Comparison of ENCODE assay signal across 8 mouse cellular contexts in the genomic region with DNA sequence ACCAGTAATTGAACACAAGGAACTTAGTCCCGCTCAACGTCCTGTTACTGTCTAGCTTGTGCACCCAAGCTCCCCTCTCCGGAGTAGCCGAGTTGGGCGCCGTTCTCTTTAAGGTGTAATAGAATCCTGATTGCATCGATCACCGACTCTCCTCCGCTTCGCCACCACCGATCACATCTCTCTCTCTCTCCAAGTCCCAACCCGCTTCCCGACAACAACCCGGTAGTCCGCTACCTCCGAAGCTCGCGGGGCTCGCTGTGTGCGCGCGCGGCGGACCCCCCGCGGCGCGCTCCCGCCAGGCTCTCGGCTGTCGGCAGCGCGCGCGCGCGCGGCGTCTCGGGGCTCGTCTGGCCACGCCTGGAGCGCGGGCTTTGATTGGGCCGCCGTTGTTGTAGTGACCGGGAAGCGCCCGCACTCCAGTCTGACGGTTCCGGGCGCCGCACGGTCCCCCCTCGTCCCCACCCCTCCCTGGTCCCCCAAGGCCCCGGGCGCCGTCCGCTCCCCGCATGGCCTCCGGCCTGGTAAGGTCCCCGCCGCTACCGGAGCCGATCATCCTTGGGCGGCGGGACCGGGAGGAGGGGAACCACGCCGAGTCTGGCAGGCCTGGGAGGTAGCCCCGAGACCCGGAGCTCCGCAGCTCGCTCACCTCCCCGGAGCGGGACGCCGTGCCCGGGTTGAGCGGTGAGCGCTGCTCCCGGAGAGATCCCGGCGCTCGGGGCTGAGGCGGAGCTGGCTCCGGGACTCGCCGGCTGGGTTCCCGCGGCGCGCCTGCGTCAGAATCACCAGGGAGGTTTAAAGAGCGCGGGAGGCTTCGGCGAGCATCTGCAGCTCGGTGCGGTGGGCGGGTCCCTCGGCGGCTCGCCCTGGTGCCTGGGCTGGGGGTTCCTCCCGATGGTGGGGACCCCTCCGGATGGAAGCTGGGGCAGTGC. TPM values are rescaled to one million over a fixed set of nuclear protein-coding genes. Genes with fewer than 3 reads are reported as not detected.
DNase-seq lines count a peak whose midpoint lies in the region; ATAC-seq and TF ChIP-seq lines count a peak whose summit lies in the region.

TSS of gene Poc1b (plus strand) at position 334 of the 929 bp plus-strand sequence.

- peak; percentile 88 for DNase-seq in MN1 (ENCODE audit: low spot score)
- peak; percentile 88 to 89 for DNase-seq in cerebellum, adult 2 months
- DNase-seq in forebrain, postnatal 0 days, result peak; percentile 93
- DNase-seq in layer of hippocampus, postnatal 10 days (ENCODE audit: low spot score in 2 of 2), result peak; percentile 79 to 88
- peak; percentile 90 for DNase-seq in lung, postnatal 10 days
- DNase-seq in ovary, postnatal 36 days (ENCODE audit: low spot score), result peak; percentile 85
- peak; percentile 90 for DNase-seq in thymus, postnatal 14 days

- H3K4me2 ChIP-seq in forebrain, postnatal 0 days (ENCODE audit: low read depth), result peak within 1 kb of the TSS; percentile 87

- H3K36me3 ChIP-seq in forebrain, postnatal 0 days (ENCODE audit: insufficient read depth), result peaks cover 9% of the 10 kb centered on the region; the same call in 1 of the 2 replicates

- H3K4me3 ChIP-seq in cerebellum, adult 2 months (replicated peaks; ENCODE audit: insufficient read depth, low read depth, low read length), result peak within 1 kb of the TSS; percentile 83
- peak within 1 kb of the TSS; percentile 100 for H3K4me3 ChIP-seq in forebrain, postnatal 0 days (ENCODE audit: low read depth, low read length)

- no peaks in the 10 kb centered on the region; the same call in 1 of the 2 replicates for H3K4me1 ChIP-seq in cerebellum, adult 2 months (ENCODE audit: control insufficient read depth, insufficient read depth, low read length)
- peaks cover 6% of the 10 kb centered on the region; the same call in 1 of the 2 replicates for H3K4me1 ChIP-seq in forebrain, postnatal 0 days (ENCODE audit: insufficient read depth)

- peak within 1 kb of the TSS; percentile 88 for H3K9ac ChIP-seq in forebrain, postnatal 0 days

- peak within 1 kb of the TSS; percentile 90 for H3K27ac ChIP-seq in cerebellum, adult 2 months (ENCODE audit: insufficient read depth, low read length)
- H3K27ac ChIP-seq in forebrain, postnatal 0 days (ENCODE audit: low read depth, low read length), result peak within 1 kb of the TSS; percentile 97

- WGBS in cerebellum, adult 2 months, result under 1% methylated on average over 102 of the region's 106 CpGs
- 2% methylated on average over 105 of the region's 106 CpGs for WGBS in forebrain, postnatal 0 days

- ATAC-seq in forebrain, postnatal 0 days, result peak; percentile 97
- ATAC-seq in hematopoietic stem cell, adult 5-6 weeks (replicated peaks in 1 of 2; ENCODE audit: insufficient read depth in 1 of 2, low FRiP score in 2 of 2, low TSS enrichment in 1 of 2, low read depth in 1 of 2, poor library complexity in 2 of 2, severe bottlenecking in 2 of 2), result peak; percentile 58 to 68

- no peak for TF ChIP-seq POLR2A in cerebellum, adult 2 months (IDR thresholded peaks at IDR 0.05; ENCODE audit: borderline replicate concordance, insufficient read depth, low read length)

- TF ChIP-seq CTCF in cerebellum, adult 2 months (IDR thresholded peaks at IDR 0.05; ENCODE audit: borderline replicate concordance, insufficient read depth, low read depth, low read length), result no peak
- TF ChIP-seq CTCF in forebrain, postnatal 0 days (IDR thresholded peaks at IDR 0.05; ENCODE audit: low read depth), result 0 out of 2 replicates have a peak, but pooled peaks have one; percentile 2

- no peaks in the 10 kb centered on the region for H3K27me3 ChIP-seq in cerebellum, adult 2 months (ENCODE audit: control insufficient read depth, insufficient read depth, low read length)
- H3K27me3 ChIP-seq in forebrain, postnatal 0 days (ENCODE audit: insufficient read depth, low read length), result no peaks in the 10 kb centered on the region

- H3K9me3 ChIP-seq in forebrain, postnatal 0 days (ENCODE audit: low read length), result no peaks in the 10 kb centered on the region

RNA-seq across cellular contexts. Expression of gene Poc1b, which starts in this region (rescaled TPM):
- 10.0 and 11.8 TPM in 2 replicates for polyA plus RNA-seq in cerebellum, adult 2 months (2012; rRNA removed)
- 10.1 and 12.4 TPM in 2 replicates for total RNA-seq in forebrain, postnatal 0 days (2014; rRNA removed)
- 12.0 and 14.4 TPM in 2 replicates for polyA plus RNA-seq in forebrain, postnatal 0 days (2015; fragmentation: Nextera tagmentation; extraction: Ambion mirVana)
- 10.9 and 22.7 TPM in 2 replicates for total RNA-seq in hematopoietic stem cell, adult 5-6 weeks (2017)
- 10 to 100 TPM in 1 of 2 experiments, 1 to 10 TPM in 1; 9.3 to 10.1 TPM for total RNA-seq in layer of hippocampus, postnatal 10 days (2021)

Comparison
In these comparisons a context has a peak if more than half of its experiments do, and no peak if none do; other contexts are left out.
1. Peak in every context shown above with its lines: DNase-seq, ATAC-seq, H3K4me3 ChIP-seq and H3K27ac ChIP-seq.